Mouse (Mus musculus) forebrain, embryonic 15.5 days (tissue): Measurements from ENCODE around the gene Palld. TPM values are rescaled to one million over a fixed set of nuclear protein-coding genes. Genes with fewer than 3 reads are reported as not detected.

ENCODE experiments used
- ATAC-seq: fragments of 200-750 bp; cut with Nextera tagmentation; replicated peaks from 2 replicates; pipeline ENCODE4 v1.8.0; 2017; ENCODE audit warnings: mild to moderate bottlenecking, moderate TSS enrichment, moderate library complexity
- H3K27ac ChIP-seq: fragments of 300-500 bp; sonication (generic); replicated peaks from 2 replicates; pipeline ENCODE4 v1.5.1; 2015; ENCODE audit warnings: mild to moderate bottlenecking, inconsistent platforms
- H3K27me3 ChIP-seq: fragments of 300-500 bp; sonication (generic); 2 replicates; pipeline ENCODE4 v1.6.1; 2015; ENCODE audit warnings: inconsistent platforms
- H3K36me3 ChIP-seq: fragments of 300-500 bp; sonication (generic); 2 replicates; pipeline ENCODE4 v1.6.1; 2015; ENCODE audit warnings: mild to moderate bottlenecking, inconsistent platforms
- H3K4me1 ChIP-seq: fragments of 300-500 bp; sonication (generic); 2 replicates; pipeline ENCODE4 v1.6.1; 2015; ENCODE audit warnings: inconsistent platforms
- H3K4me2 ChIP-seq: fragments of 300-500 bp; sonication (generic); replicated peaks from 2 replicates; pipeline ENCODE4 v1.6.1; 2015; ENCODE audit warnings: mild to moderate bottlenecking, inconsistent platforms
- H3K4me3 ChIP-seq: fragments of 300-500 bp; sonication (generic); 2 replicates; pipeline ENCODE4 v1.5.1; 2015; ENCODE audit warnings: mild to moderate bottlenecking, inconsistent platforms
- H3K9ac ChIP-seq: fragments of 300-500 bp; sonication (generic); replicated peaks from 2 replicates; pipeline ENCODE4 v1.6.1; 2015; ENCODE audit warnings: mild to moderate bottlenecking, inconsistent platforms
- H3K9me3 ChIP-seq: fragments of 300-500 bp; sonication (generic); 2 replicates; pipeline ENCODE4 v1.6.1; 2016; ENCODE audit warnings: inconsistent platforms
- WGBS: fragments of 180-500 bp; shearing (Covaris S2); methylation state at CpG from one replicate; pipeline ENCODE4 v1.1.7; 2015; ENCODE audit warnings: mixed read lengths; 5-methylcytosine and 5-hydroxymethylcytosine counted together
- polyA plus RNA-seq: library from polyadenylated mRNA; unstranded; fragments of >200 nt; fragmentation: Nextera tagmentation; extraction: Ambion mirVana; gene quantifications from 2 replicates; pipeline ENCODE4 v1.2.1, GENCODE M21; 2015

Palld gene
- polyA plus RNA-seq, 1 experiment from 2014 or later, result 19.4 TPM

DNA sequence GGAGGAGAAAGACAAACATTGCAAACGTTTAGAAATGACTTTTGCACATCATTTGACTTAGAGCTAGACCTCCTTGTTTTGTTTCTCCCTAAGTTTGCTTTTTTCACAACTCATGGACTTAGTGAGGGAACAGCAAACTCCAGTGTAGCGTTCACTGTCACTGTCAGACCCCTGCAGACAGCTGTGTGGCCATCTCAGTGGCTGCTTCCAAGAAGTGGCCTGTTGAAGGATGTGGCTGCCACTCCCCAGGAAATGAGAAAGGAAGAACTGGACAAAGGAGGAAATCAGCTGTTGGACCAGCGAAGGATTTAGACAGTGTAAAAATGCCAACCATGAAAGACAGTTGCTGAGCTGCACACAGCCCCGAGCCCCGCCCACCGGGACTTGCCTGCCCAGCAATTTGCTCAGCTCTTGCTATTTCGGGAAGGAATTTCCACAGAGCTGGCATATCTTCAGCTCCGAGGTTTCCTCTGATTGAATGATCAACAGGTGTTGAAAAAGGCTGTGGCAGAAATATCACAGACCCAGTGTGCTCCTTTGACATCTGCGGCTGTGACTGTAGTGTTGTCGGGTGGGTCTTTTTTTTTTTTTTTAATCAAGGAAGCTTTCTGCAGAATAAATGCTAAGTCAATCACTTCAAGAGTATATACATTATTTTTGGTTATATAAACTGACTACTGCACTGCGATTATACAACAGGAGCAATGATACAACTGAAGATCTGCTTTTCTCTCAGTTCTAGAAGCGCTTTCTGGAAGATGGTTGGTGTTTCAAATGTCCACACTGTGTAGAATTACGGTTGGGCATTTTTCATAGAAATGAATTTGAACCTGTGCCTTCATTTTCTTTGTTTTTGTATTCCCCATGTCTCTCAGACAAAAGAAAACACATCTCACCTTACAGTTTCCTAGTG lies 6.1 kb upstream of the Palld start:
- Histone ChIP-seq H3K9ac (no peak overlapping the region), H3K27me3 (no peaks in the 10 kb centered on the region), H3K4me3 (no peak overlapping the region), H3K4me1 (no peaks in the 10 kb centered on the region), H3K36me3 (no peaks in the 10 kb centered on the region), H3K4me2 (no peak overlapping the region), H3K9me3 (no peaks in the 10 kb centered on the region), H3K27ac (no peak overlapping the region)
- ATAC-seq, result no peak
- 75% methylated on average over 13 of the region's 13 CpGs for WGBS

DNA sequence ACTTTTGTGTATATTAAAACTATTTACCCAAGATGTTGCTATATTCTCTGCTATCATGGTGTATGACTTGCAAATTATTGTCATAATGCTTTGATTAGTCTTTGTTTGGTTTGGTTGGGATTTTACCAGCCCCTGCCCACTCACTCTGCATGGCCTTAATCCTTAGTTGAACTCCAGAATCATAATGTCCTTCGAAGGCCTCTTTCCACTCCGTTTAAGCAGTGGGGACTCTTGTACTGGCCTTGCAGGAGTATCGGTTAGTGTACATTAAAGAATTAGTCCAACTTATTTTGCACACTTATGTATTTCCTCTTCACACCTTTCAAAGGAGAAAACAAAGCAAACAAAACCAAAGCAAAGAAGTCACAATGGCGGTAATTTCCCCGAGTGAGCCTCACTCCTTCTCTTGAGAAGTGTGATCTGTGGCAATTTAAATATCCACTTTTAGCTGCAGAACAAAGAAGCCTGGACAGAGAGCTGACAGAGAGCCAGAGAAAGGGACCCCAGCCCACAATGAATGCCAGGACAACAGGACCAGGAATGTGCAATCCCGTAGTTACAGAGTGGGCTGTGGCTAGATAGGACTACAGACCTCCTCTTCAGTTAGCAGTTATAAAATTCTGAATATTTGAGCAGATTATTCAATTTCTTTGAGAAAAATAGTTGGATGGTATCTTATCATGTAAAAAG lies 1.3 kb downstream of the Palld start:
- ATAC-seq, result no peak
- H3K9me3 ChIP-seq, result no peaks in the 10 kb centered on the region
- H3K27me3 ChIP-seq, result no peaks in the 10 kb centered on the region
- no peak overlapping the region for H3K4me3 ChIP-seq
- no peaks in the 10 kb centered on the region for H3K36me3 ChIP-seq
- H3K9ac ChIP-seq, result no peak overlapping the region
- 0 out of 2 replicates have a peak, but pooled peaks cover 2% of the 10 kb centered on the region for H3K4me1 ChIP-seq
- H3K27ac ChIP-seq, result no peak overlapping the region
- 22% methylated on average over 6 of the region's 6 CpGs for WGBS
- H3K4me2 ChIP-seq, result no peak overlapping the region

GRCm38 (mm10) chr8:61897402-61897801 lies 5.1 kb downstream of the Palld start:
- WGBS, result 83% methylated on average over 1 of the region's 1 CpGs
- Histone ChIP-seq H3K9ac (no peak overlapping the region), H3K4me1 (0 out of 2 replicates have a peak, but pooled peaks cover 2% of the 10 kb centered on the region), H3K9me3 (no peaks in the 10 kb centered on the region), H3K27me3 (no peaks in the 10 kb centered on the region), H3K36me3 (no peaks in the 10 kb centered on the region), H3K4me3 (no peak overlapping the region), H3K27ac (no peak overlapping the region), H3K4me2 (no peak overlapping the region)
- no peak for ATAC-seq

DNA sequence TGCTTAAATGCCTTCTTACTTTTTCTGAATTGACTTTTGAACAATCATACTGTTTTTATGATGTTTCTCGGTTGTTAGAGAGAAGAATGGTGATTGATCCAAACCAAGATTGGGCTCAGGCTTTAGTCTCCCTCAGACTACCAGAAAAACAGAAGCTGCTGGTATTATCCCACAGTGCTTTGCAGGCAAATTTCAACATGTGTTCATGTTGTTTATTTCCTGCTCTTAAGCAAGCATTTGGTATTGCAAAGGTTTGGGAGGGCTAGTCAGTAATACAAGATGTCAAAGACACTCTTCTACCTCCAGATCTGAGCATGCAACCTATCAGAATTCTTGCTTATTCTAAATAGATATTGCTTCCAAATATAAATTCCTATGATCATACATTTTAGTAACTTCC lies 5.7 kb downstream of the Palld start:
- Histone ChIP-seq H3K36me3 (no peaks in the 10 kb centered on the region), H3K27ac (no peak overlapping the region), H3K9me3 (no peaks in the 10 kb centered on the region), H3K4me3 (no peak overlapping the region), H3K9ac (no peak overlapping the region), H3K4me1 (0 out of 2 replicates have a peak, but pooled peaks cover 2% of the 10 kb centered on the region), H3K4me2 (no peak overlapping the region), H3K27me3 (no peaks in the 10 kb centered on the region)
- ATAC-seq, result no peak
- 87% methylated on average over 1 of the region's 1 CpGs for WGBS

GRCm38 (mm10) chr8:61894062-61894461 lies 8.4 kb downstream of the Palld start:
- no peak overlapping the region for H3K9ac ChIP-seq
- H3K4me3 ChIP-seq, result no peak overlapping the region
- no peaks in the 10 kb centered on the region for H3K4me1 ChIP-seq
- no peaks in the 10 kb centered on the region for H3K9me3 ChIP-seq
- WGBS, result 58% methylated on average over 2 of the region's 2 CpGs
- ATAC-seq, result 0 out of 2 replicates have a peak, but pooled peaks have one; percentile 55
- no peak overlapping the region for H3K27ac ChIP-seq
- no peak overlapping the region for H3K4me2 ChIP-seq
- no peaks in the 10 kb centered on the region for H3K36me3 ChIP-seq
- H3K27me3 ChIP-seq, result no peaks in the 10 kb centered on the region

GRCm38 (mm10) chr8:61877607-61878006 lies 24.9 kb downstream of the Palld start:
- Histone ChIP-seq H3K9ac (no peak overlapping the region), H3K4me1 (no peaks in the 10 kb centered on the region), H3K27me3 (no peaks in the 10 kb centered on the region), H3K4me2 (no peak overlapping the region), H3K4me3 (no peak overlapping the region), H3K36me3 (no peaks in the 10 kb centered on the region), H3K9me3 (no peaks in the 10 kb centered on the region), H3K27ac (no peak overlapping the region)
- no peak for ATAC-seq
- WGBS, result 86% methylated on average over 7 of the region's 7 CpGs

GRCm38 (mm10) chr8:61875290-61875689 lies 27.2 kb downstream of the Palld start:
- ATAC-seq, result peak; percentile 84
- WGBS, result 8% methylated on average over 5 of the region's 5 CpGs

DNA sequence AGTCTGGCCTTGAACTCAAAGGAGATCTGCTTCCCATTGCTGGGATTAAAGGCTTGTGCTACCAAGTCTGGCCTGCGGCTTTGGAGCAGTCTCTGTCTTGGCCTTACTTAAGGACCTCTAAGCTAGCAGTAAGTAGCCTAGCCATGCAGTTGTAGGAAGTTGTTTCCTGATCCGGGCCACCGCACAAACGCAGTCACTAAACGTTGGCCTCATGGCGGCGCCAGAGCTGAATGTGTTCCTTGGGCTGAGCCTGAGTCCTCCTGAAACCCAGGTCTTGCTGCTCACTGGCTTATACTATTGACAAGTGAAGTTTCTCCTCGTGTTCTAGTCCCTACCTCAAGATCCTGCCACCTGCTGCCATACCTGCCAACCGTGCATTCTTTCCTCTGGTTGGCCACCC lies 28.5 kb downstream of the Palld start:
- no peak for ATAC-seq
- Histone ChIP-seq H3K9me3 (no peaks in the 10 kb centered on the region), H3K27me3 (no peaks in the 10 kb centered on the region), H3K4me2 (no peak overlapping the region), H3K9ac (no peak overlapping the region), H3K27ac (no peak overlapping the region), H3K36me3 (no peaks in the 10 kb centered on the region), H3K4me1 (no peaks in the 10 kb centered on the region), H3K4me3 (no peak overlapping the region)
- WGBS, result 50% methylated on average over 9 of the region's 9 CpGs

More at GRCm38 (mm10) chr8:61875290-61875689, 27.2 kb downstream of the Palld start:
- Histone ChIP-seq H3K4me3 (no peak overlapping the region), H3K36me3 (no peaks in the 10 kb centered on the region), H3K9me3 (no peaks in the 10 kb centered on the region), H3K27me3 (no peaks in the 10 kb centered on the region), H3K4me1 (no peaks in the 10 kb centered on the region), H3K9ac (no peak overlapping the region), H3K4me2 (no peak overlapping the region), H3K27ac (no peak overlapping the region)

- Histone ChIP-seq H3K9ac (no peak overlapping the region), H3K4me1 (peaks cover 8% of the 10 kb centered on the region; the same call in 1 of the 2 replicates), H3K27ac (no peak overlapping the region), H3K9me3 (no peaks in the 10 kb centered on the region), H3K4me2 (no peak overlapping the region), H3K36me3 (no peaks in the 10 kb centered on the region), H3K27me3 (no peaks in the 10 kb centered on the region), H3K4me3 (no peak overlapping the region)
- WGBS, result 91% methylated on average over 3 of the region's 3 CpGs
- ATAC-seq, result no peak
Measured at GRCm38 (mm10) chr8:61868481-61868880, 34.0 kb downstream of the Palld start.

- Histone ChIP-seq H3K9me3 (no peaks in the 10 kb centered on the region), H3K9ac (no peak overlapping the region), H3K4me3 (no peak overlapping the region), H3K27me3 (no peaks in the 10 kb centered on the region), H3K4me2 (no peak overlapping the region), H3K27ac (no peak overlapping the region), H3K4me1 (peaks cover 8% of the 10 kb centered on the region; the same call in 1 of the 2 replicates), H3K36me3 (no peaks in the 10 kb centered on the region)
- no peak for ATAC-seq
- WGBS, result 83% methylated on average over 1 of the region's 1 CpGs
Measured at GRCm38 (mm10) chr8:61866920-61867319, 35.6 kb downstream of the Palld start.

DNA sequence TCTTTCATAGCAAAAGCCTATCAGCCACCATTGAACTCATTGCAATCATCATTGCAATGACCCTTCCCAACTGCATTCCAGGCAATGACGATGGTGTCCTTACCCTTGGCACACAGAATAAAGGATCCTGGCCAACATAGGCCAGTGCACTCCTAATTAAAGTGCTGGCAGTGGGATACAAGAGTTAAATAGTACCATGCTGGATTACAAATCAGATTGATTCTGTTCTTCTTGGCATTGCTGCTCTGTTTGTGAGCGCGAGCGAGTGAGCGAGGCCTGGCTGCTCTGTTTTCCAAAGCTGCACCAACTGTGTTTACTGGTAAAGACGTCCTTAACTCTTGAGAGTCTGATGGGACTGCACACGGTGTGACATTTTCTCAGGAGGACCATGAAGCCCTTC lies 37.1 kb downstream of the Palld start:
- Histone ChIP-seq H3K27ac (no peak overlapping the region), H3K9me3 (no peaks in the 10 kb centered on the region), H3K4me2 (no peak overlapping the region), H3K36me3 (no peaks in the 10 kb centered on the region), H3K4me1 (peaks cover 8% of the 10 kb centered on the region; the same call in 1 of the 2 replicates), H3K4me3 (no peak overlapping the region), H3K9ac (no peak overlapping the region), H3K27me3 (no peaks in the 10 kb centered on the region)
- WGBS, result 55% methylated on average over 7 of the region's 7 CpGs
- ATAC-seq, result peak; percentile 69

GRCm38 (mm10) chr8:61851270-61851669 lies 51.2 kb downstream of the Palld start:
- H3K27me3 ChIP-seq, result no peaks in the 10 kb centered on the region
- no peak overlapping the region for H3K4me3 ChIP-seq
- no peak overlapping the region for H3K27ac ChIP-seq
- no peaks in the 10 kb centered on the region for H3K4me1 ChIP-seq
- no peak for ATAC-seq
- H3K36me3 ChIP-seq, result no peaks in the 10 kb centered on the region
- no peaks in the 10 kb centered on the region for H3K9me3 ChIP-seq
- H3K9ac ChIP-seq, result no peak overlapping the region
- H3K4me2 ChIP-seq, result no peak overlapping the region
- WGBS, result 68% methylated on average over 4 of the region's 4 CpGs
